Mouse (Mus musculus) spleen, adult 2 months (tissue): ENCODE measurements around the gene Gm6904.
"Not testable (repeated sequence)": the region's sequence is repeated elsewhere in the genome, so short reads cannot be mapped to it uniquely, and the experiment has no call there.

Experiments used
- CTCF ChIP-seq: fragments of 200-500 bp; IDR thresholded peaks from 2 replicates; pipeline ENCODE4 v1.5.1; 2011; ENCODE audit warnings: mild to moderate bottlenecking, inconsistent platforms; ENCODE audit not compliant: insufficient read depth, insufficient read length, insufficient replicate concordance; ENCODE audit errors: extremely low read depth
- POLR2A ChIP-seq: fragments of 200-500 bp; IDR thresholded peaks from 2 replicates; pipeline ENCODE4 v1.6.1; 2011; ENCODE audit warnings: low read depth, low read length, inconsistent platforms

- not testable (repeated sequence) for TF ChIP-seq CTCF, POLR2A
These were observed 4.2 kb downstream of the Gm6904 start for GRCm38 (mm10) chr14:59255861-59256260.
